18 mouse cellular contexts compared by ENCODE assay signal in the genomic region with DNA sequence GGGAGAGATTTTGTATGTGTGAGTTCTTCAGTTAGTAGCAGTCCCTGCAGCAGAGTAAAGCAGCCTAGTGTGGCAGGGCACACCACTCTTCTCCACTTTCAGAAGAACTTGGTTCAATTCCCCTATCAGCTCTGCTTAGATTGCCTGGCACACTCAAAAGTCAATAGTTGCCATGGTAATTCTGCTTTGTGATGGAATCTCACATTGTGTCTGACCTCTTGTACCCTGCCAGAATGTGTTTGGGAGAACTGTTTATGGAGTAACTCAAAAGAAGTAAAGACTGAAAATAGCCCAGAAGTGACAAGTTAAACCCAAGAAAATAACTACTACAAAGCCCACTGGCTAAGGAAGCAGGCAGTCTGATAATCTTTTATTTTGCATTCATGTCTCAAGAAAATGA.
"Had no signal": no experiment of that assay in that cellular context is flagged by ENCODE, and none has a peak within 500 bp of the region (broad histone marks: within the 10 kb centered on the region; RNA-seq: fewer than 3 reads in every experiment).

No protein-coding gene starts in this region.

- H3K36me3 ChIP-seq: liver, embryonic 13.5 days; midbrain, embryonic 10.5 days; midbrain, embryonic 13.5 days; neural tube, embryonic 13.5 days had no signal

- H3K9me3 ChIP-seq: liver, embryonic 13.5 days; megakaryocyte, embryonic 14.5 days; midbrain, embryonic 10.5 days; midbrain, embryonic 13.5 days; neural tube, embryonic 13.5 days had no signal

- DNase-seq: kidney, adult 18-20 months; kidney, adult 9 months; kidney, postnatal 14 days; kidney, postnatal 4 days; layer of hippocampus, adult 9-11 months; liver, embryonic 13.5 days; retina, postnatal 1 day; right cerebral cortex, postnatal 25 days; thymus, postnatal 25 days had no signal

- H3K27me3 ChIP-seq: liver, embryonic 13.5 days; midbrain, embryonic 13.5 days; neural tube, embryonic 13.5 days had no signal

- H3K9ac ChIP-seq: liver, embryonic 13.5 days; midbrain, embryonic 13.5 days; neural tube, embryonic 13.5 days had no signal

- ATAC-seq: hindbrain, embryonic 16.5 days; inflammation-experienced regulatory T-cells, adult 6 months; intestine, embryonic 16.5 days; midbrain, embryonic 13.5 days; midbrain, embryonic 16.5 days had no signal

- H3K4me1 ChIP-seq: liver, embryonic 13.5 days; midbrain, embryonic 13.5 days; neural tube, embryonic 13.5 days had no signal

- H3K4me2 ChIP-seq: liver, embryonic 13.5 days; midbrain, embryonic 13.5 days; neural tube, embryonic 13.5 days had no signal

- H3K4me3 ChIP-seq: liver, embryonic 13.5 days; megakaryocyte, embryonic 14.5 days; midbrain, embryonic 10.5 days; midbrain, embryonic 13.5 days; myocyte; neural tube, embryonic 13.5 days had no signal

- H3K27ac ChIP-seq: liver, embryonic 13.5 days; midbrain, embryonic 10.5 days; midbrain, embryonic 13.5 days; neural tube, embryonic 13.5 days had no signal
